Comparison of ENCODE assay signal across 24 mouse cellular contexts in the genomic region with DNA sequence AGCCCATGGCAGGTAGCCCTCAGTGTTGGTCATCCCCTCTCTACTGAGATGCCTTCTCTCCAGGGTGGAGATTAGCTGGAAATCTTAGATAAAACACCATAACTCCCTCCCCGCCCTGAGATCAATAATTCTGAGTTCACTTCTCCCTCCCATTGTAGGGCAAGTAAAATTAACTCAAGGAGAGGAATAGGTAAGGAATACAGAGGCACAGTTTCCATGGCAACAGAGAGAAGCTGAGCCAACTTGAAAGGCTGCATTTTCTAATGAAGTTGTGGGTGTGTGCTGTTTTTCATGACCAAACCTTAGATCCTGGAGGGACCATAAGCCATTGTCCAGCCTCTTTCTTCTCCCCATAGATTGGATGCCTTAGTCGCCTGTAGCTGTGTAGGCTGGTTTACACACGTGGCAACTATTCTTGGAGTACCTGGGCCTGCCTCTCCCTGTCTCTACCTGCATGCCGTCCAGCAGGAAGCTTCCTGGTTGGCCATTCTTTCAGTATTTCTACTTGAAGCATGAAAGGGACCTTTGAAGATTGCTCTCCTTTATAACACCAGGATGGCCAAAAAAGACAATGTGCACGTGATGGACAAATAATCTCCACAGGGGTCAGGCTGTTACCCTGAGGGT.
A peak's percentile ranks its signal among the peaks of the same experiment; 100 is the strongest.
DNase-seq lines count a peak whose midpoint lies in the region; ATAC-seq and TF ChIP-seq lines count a peak whose summit lies in the region.
"Had no signal": no experiment of that assay in that cellular context is flagged by ENCODE, and none has a peak within 500 bp of the region (broad histone marks: within the 10 kb centered on the region; RNA-seq: fewer than 3 reads in every experiment).

No protein-coding gene starts in this region.

- intact Hi-C loops in left cerebral cortex, postnatal 14 days (cut with DNase I), result loop anchor here (5.0 kb wide), 1 partner anchor 53 kb away; no protein-coding TSS in a partner anchor

- DNase-seq in forebrain, embryonic 14.5 days (ENCODE audit: low spot score), result peak; percentile 33
- DNase-seq in left cerebral cortex, postnatal 14 days (ENCODE audit: low spot score in 2 of 2), result peak; percentile 18 to 35
- no peak for DNase-seq in left cerebral cortex, adult 11 months (ENCODE audit: low spot score)
- peak; percentile 36 for DNase-seq in ZHBTc4 (ENCODE audit: low read depth, low spot score)
- peak; percentile 38 for DNase-seq in midbrain, postnatal 0 days (ENCODE audit: low spot score)
- DNase-seq in kidney, adult 11 months, result no peak
- DNase-seq: adrenal gland, postnatal 36 days; cerebellum, adult 18-20 months; cerebellum, postnatal 25 days; kidney, postnatal 14 days; layer of hippocampus, postnatal 36 days; lung, adult 18-20 months; lung, postnatal 4 days; right cerebral cortex, postnatal 14 days; thymus, postnatal 14 days had no signal

- TF ChIP-seq CTCF in midbrain, postnatal 0 days (IDR thresholded peaks at IDR 0.05), result no peak

- H3K4me1 ChIP-seq in forebrain, embryonic 14.5 days (ENCODE audit: control insufficient read depth, insufficient read depth, low read length), result peaks cover 2% of the 10 kb centered on the region; the same call in 1 of the 2 replicates
- peaks cover 10% of the 10 kb centered on the region for H3K4me1 ChIP-seq in forebrain, embryonic 13.5 days
- H3K4me1 ChIP-seq in midbrain, postnatal 0 days (ENCODE audit: insufficient read depth, low read length), result peaks cover 3% of the 10 kb centered on the region; the same call in 1 of the 2 replicates
- H3K4me1 ChIP-seq: limb, embryonic 13.5 days; neural tube, embryonic 12.5 days had no signal

- no peak for ATAC-seq in forebrain, embryonic 14.5 days
- ATAC-seq in forebrain, embryonic 13.5 days, result no peak
- ATAC-seq in midbrain, postnatal 0 days (ENCODE audit: low FRiP score), result peak; percentile 69; the same call in 1 of the 2 replicates
- ATAC-seq: liver, embryonic 12.5 days had no signal

- no peaks in the 10 kb centered on the region for H3K9me3 ChIP-seq in forebrain, embryonic 14.5 days (replicated peaks; ENCODE audit: control insufficient read depth, low read length)
- no peaks in the 10 kb centered on the region for H3K9me3 ChIP-seq in forebrain, embryonic 13.5 days (replicated peaks)
- H3K9me3 ChIP-seq in midbrain, postnatal 0 days (ENCODE audit: low read length), result no peaks in the 10 kb centered on the region
- H3K9me3 ChIP-seq: embryonic facial prominence, embryonic 12.5 days; hindbrain, embryonic 13.5 days; intestine, embryonic 15.5 days; limb, embryonic 13.5 days; liver, embryonic 12.5 days; neural tube, embryonic 12.5 days had no signal

- 38% methylated on average over 5 of the region's 5 CpGs for WGBS in forebrain, embryonic 14.5 days
- WGBS in forebrain, embryonic 13.5 days, result 54% methylated on average over 5 of the region's 5 CpGs
- WGBS in midbrain, postnatal 0 days, result 54% methylated on average over 5 of the region's 5 CpGs

- H3K27ac ChIP-seq in forebrain, embryonic 14.5 days (ENCODE audit: low read depth, low read length), result no peak overlapping the region
- H3K27ac ChIP-seq in forebrain, embryonic 13.5 days, result no peak overlapping the region
- H3K27ac ChIP-seq in midbrain, postnatal 0 days (ENCODE audit: low read depth, low read length), result no peak overlapping the region
- H3K27ac ChIP-seq: embryonic facial prominence, embryonic 12.5 days; hindbrain, embryonic 13.5 days; intestine, embryonic 15.5 days; layer of hippocampus, adult 2 months; limb, embryonic 13.5 days; liver, embryonic 12.5 days; neural tube, embryonic 12.5 days had no signal

- no peak overlapping the region for H3K9ac ChIP-seq in forebrain, embryonic 14.5 days (ENCODE audit: low read length)
- H3K9ac ChIP-seq in forebrain, embryonic 13.5 days, result no peak overlapping the region
- H3K9ac ChIP-seq in midbrain, postnatal 0 days (replicated peaks; ENCODE audit: low read length, poor library complexity, severe bottlenecking), result no peak overlapping the region
- H3K9ac ChIP-seq: embryonic facial prominence, embryonic 12.5 days; hindbrain, embryonic 13.5 days; intestine, embryonic 15.5 days; limb, embryonic 13.5 days; liver, embryonic 12.5 days; neural tube, embryonic 12.5 days had no signal

- H3K4me3 ChIP-seq in forebrain, embryonic 14.5 days (ENCODE audit: low read depth, low read length), result no peak overlapping the region
- H3K4me3 ChIP-seq in forebrain, embryonic 13.5 days, result no peak overlapping the region
- H3K4me3 ChIP-seq in midbrain, postnatal 0 days (ENCODE audit: low read depth, low read length), result no peak overlapping the region
- H3K4me3 ChIP-seq: embryonic facial prominence, embryonic 12.5 days; hindbrain, embryonic 13.5 days; intestine, embryonic 15.5 days; layer of hippocampus, adult 2 months; limb, embryonic 13.5 days; liver, embryonic 12.5 days; neural tube, embryonic 12.5 days had no signal

- H3K36me3 ChIP-seq in forebrain, embryonic 14.5 days (ENCODE audit: control insufficient read depth, insufficient read depth, low read length), result no peaks in the 10 kb centered on the region
- H3K36me3 ChIP-seq in forebrain, embryonic 13.5 days (ENCODE audit: poor library complexity, severe bottlenecking), result no peaks in the 10 kb centered on the region
- no peaks in the 10 kb centered on the region for H3K36me3 ChIP-seq in midbrain, postnatal 0 days (ENCODE audit: insufficient read depth, low read length)
- H3K36me3 ChIP-seq: embryonic facial prominence, embryonic 12.5 days; hindbrain, embryonic 13.5 days; intestine, embryonic 15.5 days; limb, embryonic 13.5 days; liver, embryonic 12.5 days; neural tube, embryonic 12.5 days had no signal

- no peak overlapping the region for H3K4me2 ChIP-seq in forebrain, embryonic 14.5 days (ENCODE audit: low read length)
- no peak overlapping the region for H3K4me2 ChIP-seq in forebrain, embryonic 13.5 days
- H3K4me2 ChIP-seq in midbrain, postnatal 0 days (ENCODE audit: low read depth, low read length, poor library complexity, severe bottlenecking), result no peak overlapping the region
- H3K4me2 ChIP-seq: embryonic facial prominence, embryonic 12.5 days; heart, embryonic 11.5 days; hindbrain, embryonic 13.5 days; intestine, embryonic 15.5 days; limb, embryonic 13.5 days; liver, embryonic 12.5 days; neural tube, embryonic 12.5 days had no signal

- no peaks in the 10 kb centered on the region for H3K27me3 ChIP-seq in forebrain, embryonic 14.5 days (replicated peaks; ENCODE audit: control insufficient read depth, insufficient read depth, low read length)
- no peaks in the 10 kb centered on the region for H3K27me3 ChIP-seq in forebrain, embryonic 13.5 days
- no peaks in the 10 kb centered on the region for H3K27me3 ChIP-seq in midbrain, postnatal 0 days (ENCODE audit: insufficient read depth, low read length)
- H3K27me3 ChIP-seq: embryonic facial prominence, embryonic 12.5 days; hindbrain, embryonic 13.5 days; intestine, embryonic 15.5 days; limb, embryonic 13.5 days; liver, embryonic 12.5 days; neural tube, embryonic 12.5 days had no signal

Comparison
In these comparisons a context has a peak if more than half of its experiments do, and no peak if none do; other contexts are left out.
1. DNase-seq: peak in forebrain, embryonic 14.5 days (single experiment), left cerebral cortex, postnatal 14 days (2 of 2), ZHBTc4 (single experiment) and midbrain, postnatal 0 days (single experiment); none in left cerebral cortex, adult 11 months (single experiment) and kidney, adult 11 months (single experiment).